Mouse (Mus musculus) midbrain, postnatal 0 days (tissue): ENCODE results near the gene Dhx36. TPM values are rescaled to one million over a fixed set of nuclear protein-coding genes. Genes with fewer than 3 reads are reported as not detected.

Experiments used
- ATAC-seq: fragments of 200-750 bp; cut with Nextera tagmentation; 2 replicates; pipeline ENCODE4 v1.8.0; 2017; ENCODE audit warnings: moderate number of reproducible peaks, mild to moderate bottlenecking, moderate TSS enrichment, moderate library complexity; ENCODE audit not compliant: low FRiP score
- DNase-seq: peaks from one replicate; pipeline ENCODE4 v3.0.0-alpha.2; 2015; ENCODE audit warnings: low spot score
- H3K27ac ChIP-seq: fragments of 300-500 bp; sonication (generic); 2 replicates; pipeline ENCODE4 v1.5.1; 2014; ENCODE audit warnings: low read depth, mild to moderate bottlenecking, low read length, mixed read lengths
- H3K27me3 ChIP-seq: fragments of 300-500 bp; sonication (generic); 2 replicates; pipeline ENCODE4 v1.6.1; 2014; ENCODE audit warnings: low read length, control low read depth, mixed read lengths; ENCODE audit not compliant: insufficient read depth
- H3K36me3 ChIP-seq: fragments of 300-500 bp; sonication (generic); 2 replicates; pipeline ENCODE4 v1.6.1; 2014; ENCODE audit warnings: low read length, control low read depth, mixed read lengths; ENCODE audit not compliant: insufficient read depth
- H3K4me1 ChIP-seq: fragments of 300-500 bp; sonication (generic); 2 replicates; pipeline ENCODE4 v1.6.1; 2014; ENCODE audit warnings: mild to moderate bottlenecking, control low read depth, antibody characterized with exemption, low read length, mixed read lengths; ENCODE audit not compliant: insufficient read depth
- H3K4me2 ChIP-seq: fragments of 300-500 bp; sonication (generic); 2 replicates; pipeline ENCODE4 v1.6.1; 2014; ENCODE audit warnings: low read depth, mild to moderate bottlenecking, low read length, mixed read lengths; ENCODE audit not compliant: poor library complexity, severe bottlenecking
- H3K4me3 ChIP-seq: fragments of 300-500 bp; sonication (generic); 2 replicates; pipeline ENCODE4 v1.5.1; 2014; ENCODE audit warnings: low read depth, mild to moderate bottlenecking, low read length, moderate library complexity
- H3K9ac ChIP-seq: fragments of 300-500 bp; sonication (generic); replicated peaks from 2 replicates; pipeline ENCODE4 v1.6.1; 2014; ENCODE audit warnings: mild to moderate bottlenecking, low read length, moderate library complexity, mixed read lengths; ENCODE audit not compliant: poor library complexity, severe bottlenecking
- H3K9me3 ChIP-seq: fragments of 300-500 bp; sonication (generic); 2 replicates; pipeline ENCODE4 v1.6.1; 2016; ENCODE audit warnings: low read length, control low read depth
- CTCF ChIP-seq: IDR thresholded peaks from 2 replicates; pipeline ENCODE4 v1.5.1; 2016; ENCODE audit warnings: antibody characterized with exemption, mild to moderate bottlenecking
- WGBS: fragments of 180-500 bp; shearing (Covaris S2); extraction: QIAGEN DNeasy Blood & Tissue Kit; methylation state at CpG from one replicate; pipeline ENCODE4 v1.1.7; 2014; 5-methylcytosine and 5-hydroxymethylcytosine counted together
- polyA plus RNA-seq: library from polyadenylated mRNA; unstranded; fragments of >200 nt; fragmentation: Nextera tagmentation; extraction: Ambion mirVana; gene quantifications from 2 replicates; pipeline ENCODE4 v1.2.1, GENCODE M21; 2015
- total RNA-seq: library from RNA; depleted of rRNA; stranded (reverse); fragments of >200 nt; gene quantifications from 2 replicates; pipeline ENCODE4 v1.2.3, GENCODE M21; 2014; rRNA removed

Dhx36 gene
- total and polyA plus RNA-seq, 2 experiments from 2014 or later = 32.8 to 58.2 TPM

- Histone ChIP-seq H3K36me3 (no peaks in the 10 kb centered on the region), H3K4me2 (no peak overlapping the region), H3K4me3 (no peak overlapping the region), H3K4me1 (no peaks in the 10 kb centered on the region), H3K27me3 (no peaks in the 10 kb centered on the region), H3K27ac (no peak overlapping the region), H3K9me3 (no peaks in the 10 kb centered on the region), H3K9ac (no peak overlapping the region)
- DNase-seq = no peak
- TF ChIP-seq CTCF = no peak
- no peak for ATAC-seq
- WGBS = 81% methylated on average over 12 of the region's 12 CpGs
Measured at GRCm38 (mm10) chr3:62443582-62444194, 63.1 kb downstream of the Dhx36 start.

GRCm38 (mm10) chr3:62440431-62440969 is 66.3 kb downstream of the Dhx36 start:
- Histone ChIP-seq H3K4me3 (no peak overlapping the region), H3K9me3 (no peaks in the 10 kb centered on the region), H3K36me3 (no peaks in the 10 kb centered on the region), H3K27ac (no peak overlapping the region), H3K9ac (no peak overlapping the region), H3K4me1 (no peaks in the 10 kb centered on the region), H3K4me2 (no peak overlapping the region), H3K27me3 (no peaks in the 10 kb centered on the region)
- 13% methylated on average over 5 of the region's 5 CpGs for WGBS
- ATAC-seq = no peak
- DNase-seq = no peak
- TF ChIP-seq CTCF = no peak

GRCm38 (mm10) chr3:62435923-62436322 is 70.9 kb downstream of the Dhx36 start:
- Histone ChIP-seq H3K9me3 (no peaks in the 10 kb centered on the region), H3K27ac (no peak overlapping the region), H3K4me3 (no peak overlapping the region), H3K9ac (no peak overlapping the region), H3K4me1 (no peaks in the 10 kb centered on the region), H3K4me2 (no peak overlapping the region), H3K27me3 (no peaks in the 10 kb centered on the region), H3K36me3 (no peaks in the 10 kb centered on the region)
- DNase-seq (no peak), ATAC-seq (no peak)
- TF ChIP-seq CTCF = no peak

GRCm38 (mm10) chr3:62433675-62434074 is 73.1 kb downstream of the Dhx36 start:
- H3K27ac ChIP-seq = no peak overlapping the region
- WGBS = 67% methylated on average over 4 of the region's 4 CpGs
- no peaks in the 10 kb centered on the region for H3K36me3 ChIP-seq
- TF ChIP-seq CTCF = no peak
- H3K4me3 ChIP-seq = no peak overlapping the region
- DNase-seq (no peak), ATAC-seq (no peak)
- no peaks in the 10 kb centered on the region for H3K27me3 ChIP-seq
- H3K4me2 ChIP-seq = no peak overlapping the region
- H3K4me1 ChIP-seq = no peaks in the 10 kb centered on the region
- no peaks in the 10 kb centered on the region for H3K9me3 ChIP-seq
- no peak overlapping the region for H3K9ac ChIP-seq

- ATAC-seq = no peak
- no peaks in the 10 kb centered on the region for H3K27me3 ChIP-seq
- no peak overlapping the region for H3K9ac ChIP-seq
- WGBS = 95% methylated on average over 6 of the region's 6 CpGs
- no peaks in the 10 kb centered on the region for H3K9me3 ChIP-seq
- H3K4me2 ChIP-seq = no peak overlapping the region
- no peaks in the 10 kb centered on the region for H3K36me3 ChIP-seq
- no peaks in the 10 kb centered on the region for H3K4me1 ChIP-seq
- no peak for DNase-seq
- no peak overlapping the region for H3K27ac ChIP-seq
- no peak overlapping the region for H3K4me3 ChIP-seq
- TF ChIP-seq CTCF = no peak
Measured at GRCm38 (mm10) chr3:62418387-62419138, 88.2 kb downstream of the Dhx36 start.

Other genes starting within 250 kb of the Dhx36 start
- 23.3 and 26.7 TPM in 2 replicates for gene Arhgef26, start 168.7 kb downstream of the Dhx36 start, total RNA-seq
- gene Arhgef26, start 168.7 kb downstream of the Dhx36 start, polyA plus RNA-seq = 14.1 and 16.5 TPM in 2 replicates
- gene Gpr149, start 98.1 kb upstream of the Dhx36 start, total RNA-seq = 3.8 and 6.2 TPM in 2 replicates
- gene Gpr149, start 98.1 kb upstream of the Dhx36 start, polyA plus RNA-seq = 4.3 and 4.8 TPM in 2 replicates